Mouse (Mus musculus): ENCODE data around the gene Med13l.

GRCm38 (mm10) chr5:118569606-118570580 is 9.4 kb downstream of the Med13l start:
- TF ChIP-seq POLR2A (IDR thresholded peaks at IDR 0.05; ENCODE audit: control insufficient read depth, low read depth, low read length) (no peak), CTCF (IDR thresholded peaks at IDR 0.05; ENCODE audit: control insufficient read depth, insufficient read depth, insufficient replicate concordance, low read depth, low read length) (no peak)

All from testis, adult 2 months (tissue).